Mouse (Mus musculus): Measurements from ENCODE around the gene Erc1. TPM values are rescaled to one million over a fixed set of nuclear protein-coding genes. Genes with fewer than 3 reads are reported as not detected.

Erc1 gene
- polyA plus RNA-seq, 1 experiment from 2014 or later = 4.0 TPM

GRCm38 (mm10) chr6:119758490-119758889 lies 89.5 kb downstream of the Erc1 start:
- H3K36me3 ChIP-seq (replicated peaks; ENCODE audit: insufficient read depth, low read length) = no peaks in the 10 kb centered on the region
- ATAC-seq (no peak), DNase-seq (no peak)
- H3K4me3 ChIP-seq (ENCODE audit: low read depth, low read length) = no peak overlapping the region
- peak; percentile 33; the same call in 1 of the 2 replicates for TF ChIP-seq CTCF (IDR thresholded peaks at IDR 0.05; ENCODE audit: low read depth)
- no peak for TF ChIP-seq EP300 (IDR thresholded peaks at IDR 0.05; ENCODE audit: low read depth)
- 82% methylated on average over 2 of the region's 2 CpGs for WGBS (ENCODE audit: insufficient replicate concordance)
- no peak overlapping the region for H3K27ac ChIP-seq (ENCODE audit: low read depth)
- H3K9me3 ChIP-seq (ENCODE audit: low read length) = no peaks in the 10 kb centered on the region
- no peaks in the 10 kb centered on the region for H3K4me1 ChIP-seq (ENCODE audit: insufficient read depth)
- H3K4me2 ChIP-seq (ENCODE audit: low read depth, low read length) = no peak overlapping the region
- H3K9ac ChIP-seq (replicated peaks) = no peak overlapping the region
- H3K27me3 ChIP-seq (ENCODE audit: insufficient read depth, low read length) = no peaks in the 10 kb centered on the region

- no peak for DNase-seq
- H3K27me3 ChIP-seq (ENCODE audit: insufficient read depth, low read length) = no peaks in the 10 kb centered on the region
- no peak overlapping the region for H3K4me3 ChIP-seq (ENCODE audit: low read depth, low read length)
- no peaks in the 10 kb centered on the region for H3K9me3 ChIP-seq (ENCODE audit: low read length)
- no peak overlapping the region for H3K27ac ChIP-seq (ENCODE audit: low read depth)
- 71% methylated on average over 5 of the region's 5 CpGs for WGBS (ENCODE audit: insufficient replicate concordance)
- no peak for ATAC-seq
- no peak overlapping the region for H3K9ac ChIP-seq (replicated peaks)
- no peaks in the 10 kb centered on the region for H3K4me1 ChIP-seq (ENCODE audit: insufficient read depth)
- H3K36me3 ChIP-seq (replicated peaks; ENCODE audit: insufficient read depth, low read length) = 0 out of 2 replicates have a peak, but pooled peaks cover 2% of the 10 kb centered on the region
- TF ChIP-seq CTCF (IDR thresholded peaks at IDR 0.05; ENCODE audit: low read depth) (no peak), EP300 (IDR thresholded peaks at IDR 0.05; ENCODE audit: low read depth) (no peak)
- no peak overlapping the region for H3K4me2 ChIP-seq (ENCODE audit: low read depth, low read length)
Observed at GRCm38 (mm10) chr6:119757796-119758195, 90.2 kb downstream of the Erc1 start.

- 34% methylated on average over 3 of the region's 3 CpGs for WGBS (ENCODE audit: insufficient replicate concordance)
- Histone ChIP-seq H3K9me3 (ENCODE audit: low read length) (no peaks in the 10 kb centered on the region), H3K27ac (ENCODE audit: low read depth) (no peak overlapping the region), H3K27me3 (ENCODE audit: insufficient read depth, low read length) (no peaks in the 10 kb centered on the region), H3K4me2 (ENCODE audit: low read depth, low read length) (no peak overlapping the region), H3K4me1 (ENCODE audit: insufficient read depth) (no peaks in the 10 kb centered on the region), H3K4me3 (ENCODE audit: low read depth, low read length) (no peak overlapping the region), H3K9ac (replicated peaks) (no peak overlapping the region), H3K36me3 (replicated peaks; ENCODE audit: insufficient read depth, low read length) (peaks cover 3% of the 10 kb centered on the region; the same call in 1 of the 2 replicates)
- DNase-seq (no peak), ATAC-seq (no peak)
- no peak for TF ChIP-seq EP300 (IDR thresholded peaks at IDR 0.05; ENCODE audit: low read depth)
- TF ChIP-seq CTCF (IDR thresholded peaks at IDR 0.05; ENCODE audit: low read depth) = no peak
Observed at GRCm38 (mm10) chr6:119755866-119756265, 92.1 kb downstream of the Erc1 start.

GRCm38 (mm10) chr6:119749093-119749635 lies 98.8 kb downstream of the Erc1 start:
- no peak overlapping the region for H3K4me3 ChIP-seq (ENCODE audit: low read depth, low read length)
- peaks cover 3% of the 10 kb centered on the region; the same call in 1 of the 2 replicates for H3K36me3 ChIP-seq (replicated peaks; ENCODE audit: insufficient read depth, low read length)
- TF ChIP-seq CTCF (IDR thresholded peaks at IDR 0.05; ENCODE audit: low read depth) (no peak), EP300 (IDR thresholded peaks at IDR 0.05; ENCODE audit: low read depth) (no peak)
- H3K9ac ChIP-seq (replicated peaks) = no peak overlapping the region
- H3K27ac ChIP-seq (ENCODE audit: low read depth) = no peak overlapping the region
- ATAC-seq (no peak), DNase-seq (no peak)
- no peak overlapping the region for H3K4me2 ChIP-seq (ENCODE audit: low read depth, low read length)
- H3K4me1 ChIP-seq (ENCODE audit: insufficient read depth) = no peaks in the 10 kb centered on the region
- no peaks in the 10 kb centered on the region for H3K27me3 ChIP-seq (ENCODE audit: insufficient read depth, low read length)
- H3K9me3 ChIP-seq (ENCODE audit: low read length) = no peaks in the 10 kb centered on the region
- WGBS (ENCODE audit: insufficient replicate concordance) = 81% methylated on average over 7 of the region's 7 CpGs

- Histone ChIP-seq H3K9ac (replicated peaks) (no peak overlapping the region), H3K36me3 (replicated peaks; ENCODE audit: insufficient read depth, low read length) (no peaks in the 10 kb centered on the region), H3K4me2 (ENCODE audit: low read depth, low read length) (no peak overlapping the region), H3K4me3 (ENCODE audit: low read depth, low read length) (no peak overlapping the region), H3K27me3 (ENCODE audit: insufficient read depth, low read length) (no peaks in the 10 kb centered on the region), H3K4me1 (ENCODE audit: insufficient read depth) (peaks cover 8% of the 10 kb centered on the region), H3K9me3 (ENCODE audit: low read length) (no peaks in the 10 kb centered on the region), H3K27ac (ENCODE audit: low read depth) (no peak overlapping the region)
- ATAC-seq = no peak
- DNase-seq = no peak
- TF ChIP-seq CTCF (IDR thresholded peaks at IDR 0.05; ENCODE audit: low read depth) (peak; percentile 22; the same call in 1 of the 2 replicates), EP300 (IDR thresholded peaks at IDR 0.05; ENCODE audit: low read depth) (no peak)
- 62% methylated on average over 2 of the region's 2 CpGs for WGBS (ENCODE audit: insufficient replicate concordance)
Observed at GRCm38 (mm10) chr6:119741861-119742260, 106.1 kb downstream of the Erc1 start.

GRCm38 (mm10) chr6:119740541-119740940 lies 107.4 kb downstream of the Erc1 start:
- H3K4me3 ChIP-seq (ENCODE audit: low read depth, low read length) = no peak overlapping the region

More at GRCm38 (mm10) chr6:119740541-119740940, 107.4 kb downstream of the Erc1 start:
- H3K4me2 ChIP-seq (ENCODE audit: low read depth, low read length) = no peak overlapping the region
- H3K9me3 ChIP-seq (ENCODE audit: low read length) = no peaks in the 10 kb centered on the region
- DNase-seq = no peak
- WGBS (ENCODE audit: insufficient replicate concordance) = 74% methylated on average over 3 of the region's 3 CpGs
- H3K36me3 ChIP-seq (replicated peaks; ENCODE audit: insufficient read depth, low read length) = no peaks in the 10 kb centered on the region
- no peak for TF ChIP-seq EP300 (IDR thresholded peaks at IDR 0.05; ENCODE audit: low read depth)
- no peak for TF ChIP-seq CTCF (IDR thresholded peaks at IDR 0.05; ENCODE audit: low read depth)
- H3K4me1 ChIP-seq (ENCODE audit: insufficient read depth) = peaks cover 8% of the 10 kb centered on the region
- ATAC-seq = no peak
- H3K27ac ChIP-seq (ENCODE audit: low read depth) = no peak overlapping the region
- no peak overlapping the region for H3K9ac ChIP-seq (replicated peaks)
- no peaks in the 10 kb centered on the region for H3K27me3 ChIP-seq (ENCODE audit: insufficient read depth, low read length)

Measured in liver, postnatal 0 days (tissue).